Mouse (Mus musculus): ENCODE data around the gene Snx29.

DNA sequence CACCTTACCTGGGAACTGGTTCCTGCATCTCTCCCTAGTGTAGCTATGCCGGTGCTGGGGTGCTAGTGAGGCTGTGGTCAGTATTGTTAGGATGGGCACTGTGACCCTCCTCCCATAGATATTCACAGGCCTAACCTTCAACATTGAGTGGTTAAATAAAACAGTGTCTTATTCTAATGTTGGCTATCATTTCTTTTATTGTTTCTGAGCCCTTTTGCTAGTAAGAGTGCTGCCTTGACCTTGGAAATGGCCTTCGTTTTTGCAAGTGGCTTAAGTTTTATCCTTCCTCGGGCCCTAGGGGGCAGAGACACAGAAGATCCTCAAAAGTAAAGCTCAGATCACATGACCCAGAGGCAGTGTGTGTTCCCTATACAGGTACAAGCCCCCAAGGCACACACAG lies 374.1 kb downstream of the Snx29 start:
- TF ChIP-seq POLR2A (IDR thresholded peaks at IDR 0.05; ENCODE audit: insufficient read depth, low read depth, low read length) (no peak), CTCF (IDR thresholded peaks at IDR 0.05; ENCODE audit: insufficient read depth, low read depth, low read length) (no peak)
